ENCODE assay signal across 18 mouse cellular contexts in the genomic region with DNA sequence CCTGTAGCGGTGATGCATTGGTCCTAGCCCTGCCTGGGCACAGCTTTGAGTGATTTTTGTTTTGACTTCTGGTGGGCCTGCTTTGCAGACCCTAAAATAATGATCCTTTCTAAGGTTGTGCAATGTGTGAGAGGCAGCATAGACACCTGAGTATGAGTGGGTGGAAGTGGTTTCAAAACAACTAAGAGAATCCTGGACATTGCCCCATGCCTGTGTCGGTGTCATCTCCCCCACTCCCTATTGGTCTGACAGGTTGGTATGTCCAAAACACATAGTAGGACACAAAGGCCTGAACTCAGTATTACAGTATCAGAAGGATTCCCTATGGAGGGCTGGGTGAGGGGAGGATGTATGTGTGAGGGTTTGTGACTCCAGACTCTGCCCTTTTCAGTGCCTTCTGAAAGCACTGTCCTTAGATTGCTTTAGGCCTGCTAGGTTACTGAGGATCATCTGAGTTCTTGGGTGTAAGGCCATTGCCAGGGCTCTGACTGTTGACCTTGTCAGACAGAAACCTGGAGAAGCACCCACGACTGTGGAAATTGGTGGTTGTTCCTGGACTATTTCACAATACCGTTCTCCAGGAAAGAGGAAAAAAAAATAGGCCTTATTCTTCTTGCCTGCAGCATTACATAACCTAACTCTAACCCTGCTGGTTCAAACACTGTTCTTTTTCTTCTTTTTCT. TPM values are rescaled to one million over a fixed set of nuclear protein-coding genes. Genes with fewer than 3 reads are reported as not detected.
DNase-seq lines count a peak whose midpoint lies in the region; TF ChIP-seq lines count a peak whose summit lies in the region.
"Had no signal": no experiment of that assay in that cellular context is flagged by ENCODE, and none has a peak within 500 bp of the region (broad histone marks: within the 10 kb centered on the region; RNA-seq: fewer than 3 reads in every experiment).

No protein-coding gene starts in this region.

- no peaks in the 10 kb centered on the region for H3K79me2 ChIP-seq in liver, adult 2 months (ENCODE audit: control insufficient read depth, insufficient read depth, low read length)

- H3K4me1 ChIP-seq in liver, adult 2 months (ENCODE audit: control insufficient read depth, insufficient read depth, low read length), result peaks cover 15% of the 10 kb centered on the region
- H3K4me1 ChIP-seq in limb, embryonic 10.5 days, result no peaks in the 10 kb centered on the region; the same call in 1 of the 2 replicates
- H3K4me1 ChIP-seq: embryonic facial prominence, embryonic 15.5 days; forebrain, embryonic 12.5 days; hindbrain, embryonic 12.5 days had no signal

- DNase-seq in liver, adult 2 months (ENCODE audit: extremely low read depth, low read depth, low spot score), result peak; percentile 97
- no peak for DNase-seq in liver
- peak; percentile 27 for DNase-seq in fibroblast of lung, adult 2 months (ENCODE audit: low read depth)
- peak; percentile 19 for DNase-seq in limb, embryonic 10.5 days (ENCODE audit: low spot score)
- DNase-seq in frontal cortex, postnatal 14 days (ENCODE audit: low spot score in 2 of 2), result no peak
- DNase-seq in embryo, embryonic 10 days (ENCODE audit: low spot score), result no peak
- DNase-seq: adrenal gland, postnatal 36 days; cerebellum, adult 2 months; cerebellum, postnatal 10 days; embryo, embryonic 11 days; gastrocnemius, postnatal 25 days; heart, adult 11 months; heart, postnatal 10 days; heart, postnatal 4 days had no signal

- peak overlapping the region; percentile 59 for H3K9ac ChIP-seq in liver, adult 2 months (ENCODE audit: low read depth, low read length)
- H3K9ac ChIP-seq: embryonic facial prominence, embryonic 15.5 days; forebrain, embryonic 12.5 days; hindbrain, embryonic 12.5 days had no signal

- no peaks in the 10 kb centered on the region for H3K9me3 ChIP-seq in limb, embryonic 10.5 days (replicated peaks)
- H3K9me3 ChIP-seq: embryonic facial prominence, embryonic 15.5 days; hindbrain, embryonic 12.5 days had no signal

- TF ChIP-seq POLR2A in liver, adult 2 months (IDR thresholded peaks at IDR 0.05; ENCODE audit: extremely low read depth, insufficient read depth, low read length), result no peak

- no peak for TF ChIP-seq CTCF in liver, adult 2 months (IDR thresholded peaks at IDR 0.05; ENCODE audit: low read depth, low read length)

- no peaks in the 10 kb centered on the region for H3K27me3 ChIP-seq in liver, adult 2 months (ENCODE audit: control insufficient read depth, insufficient read depth, low read length)
- no peaks in the 10 kb centered on the region for H3K27me3 ChIP-seq in limb, embryonic 10.5 days (ENCODE audit: low read depth, poor library complexity, severe bottlenecking)
- H3K27me3 ChIP-seq: embryonic facial prominence, embryonic 15.5 days; forebrain, embryonic 12.5 days; hindbrain, embryonic 12.5 days had no signal

- peak overlapping the region; percentile 96 for H3K27ac ChIP-seq in liver, adult 2 months (replicated peaks; ENCODE audit: insufficient read depth, low read depth, low read length)
- H3K27ac ChIP-seq in limb, embryonic 10.5 days, result no peak overlapping the region
- H3K27ac ChIP-seq: embryonic facial prominence, embryonic 15.5 days; forebrain, embryonic 12.5 days; hindbrain, embryonic 12.5 days had no signal

- H3K36me3 ChIP-seq in liver, adult 2 months (ENCODE audit: control insufficient read depth, insufficient read depth, low read length), result no peaks in the 10 kb centered on the region
- H3K36me3 ChIP-seq in limb, embryonic 10.5 days, result no peaks in the 10 kb centered on the region
- H3K36me3 ChIP-seq: embryonic facial prominence, embryonic 15.5 days; forebrain, embryonic 12.5 days; hindbrain, embryonic 12.5 days had no signal

- H3K4me3 ChIP-seq in liver, adult 2 months (ENCODE audit: insufficient read depth, low read depth, low read length), result no peak overlapping the region
- H3K4me3 ChIP-seq in limb, embryonic 10.5 days, result no peak overlapping the region
- H3K4me3 ChIP-seq: embryonic facial prominence, embryonic 15.5 days; erythroblast, embryonic 14.5 days; forebrain, embryonic 12.5 days; hindbrain, embryonic 12.5 days had no signal

- 23% methylated on average over 4 of the region's 4 CpGs for WGBS in liver, adult 2 months
- WGBS in limb, embryonic 10.5 days, result 81% methylated on average over 4 of the region's 4 CpGs

RNA-seq across cellular contexts. Expression of a gene that starts 6.7 kb away (rescaled TPM):
- 30.3 and 36.3 TPM in 2 replicates for total RNA-seq in liver, adult 2 months (2014; rRNA removed)
- 12.2 and 18.8 TPM in 2 replicates for polyA plus RNA-seq in liver, adult 2 months (2012; rRNA removed)
- polyA plus RNA-seq in limb, embryonic 10.5 days (2016; fragmentation: Nextera tagmentation; extraction: Ambion mirVana), result 0.18 and 0.24 TPM in 2 replicates

Comparison
In these comparisons a context has a peak if more than half of its experiments do, and no peak if none do; other contexts are left out.
1. DNase-seq: peak in liver, adult 2 months (single experiment), fibroblast of lung, adult 2 months (single experiment) and limb, embryonic 10.5 days (single experiment); none in liver (single experiment), frontal cortex, postnatal 14 days (0 of 2) and embryo, embryonic 10 days (single experiment).
2. RNA of a gene that starts 6.7 kb away (polyA plus RNA-seq): 12.2 to 18.8 TPM in liver, adult 2 months; 0.18 to 0.24 TPM in limb, embryonic 10.5 days; every median in the first group is over 10 times any median in the second.